Mouse (Mus musculus) neural tube, embryonic 15.5 days (tissue): ENCODE measurements at regions not wholly inside any gene's neighbourhood (a gene's known extent, or its start where the extent isn't known, plus 50 kb on each side); places are given as distances from the start of the nearest gene placed in this dataset.

Experiments
- ATAC-seq: fragments of 200-750 bp; cut with Nextera tagmentation; 2 replicates; pipeline ENCODE4 v1.8.0; 2017; ENCODE audit warnings: mild to moderate bottlenecking, moderate TSS enrichment, moderate library complexity; ENCODE audit not compliant: low FRiP score
- H3K27ac ChIP-seq: fragments of 300-500 bp; sonication (generic); replicated peaks from 2 replicates; pipeline ENCODE4 v1.5.1; 2015; ENCODE audit warnings: mild to moderate bottlenecking, inconsistent platforms
- H3K27me3 ChIP-seq: fragments of 300-500 bp; sonication (generic); replicated peaks from 2 replicates; pipeline ENCODE4 v1.6.1; 2015; ENCODE audit warnings: inconsistent platforms
- H3K36me3 ChIP-seq: fragments of 300-500 bp; sonication (generic); 2 replicates; pipeline ENCODE4 v1.6.1; 2015; ENCODE audit warnings: inconsistent platforms
- H3K4me1 ChIP-seq: fragments of 300-500 bp; sonication (generic); 2 replicates; pipeline ENCODE4 v1.6.1; 2015; ENCODE audit warnings: inconsistent platforms
- H3K4me2 ChIP-seq: fragments of 300-500 bp; sonication (generic); 2 replicates; pipeline ENCODE4 v1.6.1; 2015; ENCODE audit warnings: inconsistent platforms, mild to moderate bottlenecking, moderate library complexity
- H3K4me3 ChIP-seq: fragments of 300-500 bp; sonication (generic); replicated peaks from 2 replicates; pipeline ENCODE4 v1.5.1; 2015; ENCODE audit warnings: mild to moderate bottlenecking, inconsistent platforms
- H3K9ac ChIP-seq: fragments of 300-500 bp; sonication (generic); replicated peaks from 2 replicates; pipeline ENCODE4 v1.6.1; 2015; ENCODE audit warnings: mild to moderate bottlenecking, inconsistent platforms
- H3K9me3 ChIP-seq: fragments of 300-500 bp; sonication (generic); replicated peaks from 2 replicates; pipeline ENCODE4 v1.6.1; 2016; ENCODE audit warnings: inconsistent platforms
- WGBS: fragments of 180-500 bp; shearing (Covaris S2); methylation state at CpG from one replicate; pipeline ENCODE4 v1.1.7; 2015; ENCODE audit warnings: mixed read lengths; 5-methylcytosine and 5-hydroxymethylcytosine counted together

GRCm38 (mm10) chr3:35242871-35243529 is 510.9 kb upstream of the Atp11b start:
- H3K36me3 ChIP-seq: no peaks in the 10 kb centered on the region
- no peaks in the 10 kb centered on the region for H3K9me3 ChIP-seq
- no peak overlapping the region for H3K9ac ChIP-seq
- no peaks in the 10 kb centered on the region for H3K27me3 ChIP-seq
- H3K4me3 ChIP-seq: no peak overlapping the region
- ATAC-seq: no peak
- H3K4me2 ChIP-seq: no peak overlapping the region
- H3K4me1 ChIP-seq: peaks cover 12% of the 10 kb centered on the region; the same call in 1 of the 2 replicates
- H3K27ac ChIP-seq: no peak overlapping the region
- WGBS: 51% methylated on average over 10 of the region's 10 CpGs

GRCm38 (mm10) chr3:35245003-35245402 is 508.9 kb upstream of the Atp11b start:
- no peaks in the 10 kb centered on the region for H3K36me3 ChIP-seq
- no peaks in the 10 kb centered on the region for H3K27me3 ChIP-seq
- peaks cover 12% of the 10 kb centered on the region; the same call in 1 of the 2 replicates for H3K4me1 ChIP-seq
- H3K9ac ChIP-seq: no peak overlapping the region
- 9% methylated on average over 8 of the region's 8 CpGs for WGBS
- no peak overlapping the region for H3K4me3 ChIP-seq
- no peaks in the 10 kb centered on the region for H3K9me3 ChIP-seq
- no peak overlapping the region for H3K27ac ChIP-seq
- no peak for ATAC-seq
- 0 out of 2 replicates have a peak overlapping the region, but pooled peaks have one; percentile 3 for H3K4me2 ChIP-seq

GRCm38 (mm10) chr3:35245946-35246665 is 507.8 kb upstream of the Atp11b start:
- no peaks in the 10 kb centered on the region for H3K9me3 ChIP-seq
- no peak overlapping the region for H3K4me2 ChIP-seq
- no peak overlapping the region for H3K4me3 ChIP-seq
- H3K4me1 ChIP-seq: peaks cover 12% of the 10 kb centered on the region; the same call in 1 of the 2 replicates
- no peaks in the 10 kb centered on the region for H3K36me3 ChIP-seq
- 54% methylated on average over 10 of the region's 10 CpGs for WGBS
- no peak overlapping the region for H3K9ac ChIP-seq
- no peaks in the 10 kb centered on the region for H3K27me3 ChIP-seq
- ATAC-seq: no peak
- H3K27ac ChIP-seq: no peak overlapping the region

- H3K9ac ChIP-seq: no peak overlapping the region
- H3K36me3 ChIP-seq: no peaks in the 10 kb centered on the region
- 52% methylated on average over 10 of the region's 10 CpGs for WGBS
- no peaks in the 10 kb centered on the region for H3K27me3 ChIP-seq
- H3K27ac ChIP-seq: no peak overlapping the region
- no peak for ATAC-seq
- H3K4me3 ChIP-seq: no peak overlapping the region
- H3K9me3 ChIP-seq: no peaks in the 10 kb centered on the region
- H3K4me1 ChIP-seq: peaks cover 4% of the 10 kb centered on the region; the same call in 1 of the 2 replicates
- no peak overlapping the region for H3K4me2 ChIP-seq
Observed at GRCm38 (mm10) chr3:35249160-35249559, 504.7 kb upstream of the Atp11b start.

- no peak for ATAC-seq
- H3K36me3 ChIP-seq: no peaks in the 10 kb centered on the region
- no peaks in the 10 kb centered on the region for H3K4me1 ChIP-seq
- H3K27me3 ChIP-seq: no peaks in the 10 kb centered on the region
- H3K9me3 ChIP-seq: no peaks in the 10 kb centered on the region
- H3K4me3 ChIP-seq: no peak overlapping the region
- WGBS: 83% methylated on average over 14 of the region's 14 CpGs
- H3K9ac ChIP-seq: no peak overlapping the region
- H3K27ac ChIP-seq: no peak overlapping the region
- no peak overlapping the region for H3K4me2 ChIP-seq
Observed at GRCm38 (mm10) chr3:35250092-35250749, 503.7 kb upstream of the Atp11b start.

GRCm38 (mm10) chr3:35253861-35254260 is 500.0 kb upstream of the Atp11b start:
- H3K9me3 ChIP-seq: no peaks in the 10 kb centered on the region
- WGBS: 74% methylated on average over 5 of the region's 5 CpGs
- no peaks in the 10 kb centered on the region for H3K27me3 ChIP-seq
- no peaks in the 10 kb centered on the region for H3K36me3 ChIP-seq
- H3K9ac ChIP-seq: no peak overlapping the region
- H3K4me1 ChIP-seq: no peaks in the 10 kb centered on the region
- ATAC-seq: no peak
- no peak overlapping the region for H3K27ac ChIP-seq
- H3K4me2 ChIP-seq: no peak overlapping the region
- H3K4me3 ChIP-seq: no peak overlapping the region

- no peak for ATAC-seq
- H3K9ac ChIP-seq: no peak overlapping the region
- no peaks in the 10 kb centered on the region for H3K4me1 ChIP-seq
- no peak overlapping the region for H3K27ac ChIP-seq
- no peaks in the 10 kb centered on the region for H3K27me3 ChIP-seq
- no peak overlapping the region for H3K4me3 ChIP-seq
- WGBS: 94% methylated on average over 6 of the region's 6 CpGs
- H3K4me2 ChIP-seq: no peak overlapping the region
- no peaks in the 10 kb centered on the region for H3K9me3 ChIP-seq
- no peaks in the 10 kb centered on the region for H3K36me3 ChIP-seq
Observed at GRCm38 (mm10) chr3:35260936-35261335, 493.0 kb upstream of the Atp11b start.

- Histone ChIP-seq H3K4me1 (0 out of 2 replicates have a peak, but pooled peaks cover 5% of the 10 kb centered on the region), H3K4me2 (no peak overlapping the region), H3K27ac (no peak overlapping the region), H3K27me3 (no peaks in the 10 kb centered on the region), H3K36me3 (no peaks in the 10 kb centered on the region), H3K9ac (no peak overlapping the region), H3K4me3 (no peak overlapping the region), H3K9me3 (no peaks in the 10 kb centered on the region)
- WGBS: 67% methylated on average over 4 of the region's 4 CpGs
- no peak for ATAC-seq
Observed at GRCm38 (mm10) chr3:35268949-35269348, 485.0 kb upstream of the Atp11b start.

GRCm38 (mm10) chr3:35269977-35270880 is 483.7 kb upstream of the Atp11b start:
- Histone ChIP-seq H3K9ac (no peak overlapping the region), H3K27me3 (no peaks in the 10 kb centered on the region), H3K4me1 (0 out of 2 replicates have a peak, but pooled peaks cover 5% of the 10 kb centered on the region), H3K9me3 (no peaks in the 10 kb centered on the region), H3K4me2 (no peak overlapping the region), H3K36me3 (no peaks in the 10 kb centered on the region), H3K4me3 (no peak overlapping the region), H3K27ac (no peak overlapping the region)
- no peak for ATAC-seq
- WGBS: 54% methylated on average over 7 of the region's 7 CpGs

GRCm38 (mm10) chr3:35273546-35273945 is 480.4 kb upstream of the Atp11b start:
- Histone ChIP-seq H3K27me3 (no peaks in the 10 kb centered on the region), H3K4me2 (no peak overlapping the region), H3K4me3 (no peak overlapping the region), H3K27ac (no peak overlapping the region; the same call in 1 of the 2 replicates), H3K9me3 (0 out of 2 replicates have a peak, but pooled peaks cover 3% of the 10 kb centered on the region), H3K4me1 (0 out of 2 replicates have a peak, but pooled peaks cover 5% of the 10 kb centered on the region), H3K36me3 (no peaks in the 10 kb centered on the region), H3K9ac (no peak overlapping the region)
- ATAC-seq: no peak
- 61% methylated on average over 5 of the region's 5 CpGs for WGBS

GRCm38 (mm10) chr3:35280981-35281380 is 472.9 kb upstream of the Atp11b start:
- Histone ChIP-seq H3K4me3 (no peak overlapping the region), H3K27ac (no peak overlapping the region), H3K9me3 (0 out of 2 replicates have a peak, but pooled peaks cover 3% of the 10 kb centered on the region), H3K4me2 (no peak overlapping the region), H3K36me3 (no peaks in the 10 kb centered on the region), H3K4me1 (no peaks in the 10 kb centered on the region), H3K27me3 (no peaks in the 10 kb centered on the region), H3K9ac (no peak overlapping the region)
- WGBS: 75% methylated on average over 5 of the region's 5 CpGs
- no peak for ATAC-seq
